Mouse (Mus musculus): ENCODE results near the gene Sav1. TPM values are rescaled to one million over a fixed set of nuclear protein-coding genes. Genes with fewer than 3 reads are reported as not detected.

Gene Sav1
- polyA plus RNA-seq, 1 experiment from 2014 or later: 7.6 TPM

GRCm38 (mm10) chr12:69957378-69957777, 29.4 kb downstream of the Sav1 start:
- Histone ChIP-seq H3K4me2 (no peak overlapping the region), H3K27ac (ENCODE audit: poor library complexity, severe bottlenecking) (no peak overlapping the region), H3K9ac (no peak overlapping the region), H3K4me3 (no peak overlapping the region), H3K9me3 (replicated peaks) (no peaks in the 10 kb centered on the region), H3K27me3 (replicated peaks) (no peaks in the 10 kb centered on the region), H3K36me3 (peaks cover 38% of the 10 kb centered on the region), H3K4me1 (replicated peaks) (no peaks in the 10 kb centered on the region)
- WGBS: 76% methylated on average over 2 of the region's 2 CpGs
- no peak for ATAC-seq (ENCODE audit: insufficient number of reproducible peaks, low FRiP score)

GRCm38 (mm10) chr12:69947502-69947901, 39.3 kb downstream of the Sav1 start:
- Histone ChIP-seq H3K4me2 (no peak overlapping the region), H3K9me3 (replicated peaks) (no peaks in the 10 kb centered on the region), H3K4me1 (replicated peaks) (0 out of 2 replicates have a peak, but pooled peaks cover 2% of the 10 kb centered on the region), H3K27ac (ENCODE audit: poor library complexity, severe bottlenecking) (no peak overlapping the region), H3K4me3 (no peak overlapping the region), H3K27me3 (replicated peaks) (no peaks in the 10 kb centered on the region), H3K36me3 (0 out of 2 replicates have a peak, but pooled peaks cover 3% of the 10 kb centered on the region), H3K9ac (no peak overlapping the region)
- 56% methylated on average over 3 of the region's 3 CpGs for WGBS
- no peak for ATAC-seq (ENCODE audit: insufficient number of reproducible peaks, low FRiP score)

- no peaks in the 10 kb centered on the region for H3K27me3 ChIP-seq (replicated peaks)
- ATAC-seq (ENCODE audit: insufficient number of reproducible peaks, low FRiP score): no peak
- H3K9ac ChIP-seq: no peak overlapping the region
- 0 out of 2 replicates have a peak, but pooled peaks cover 3% of the 10 kb centered on the region for H3K36me3 ChIP-seq
- H3K4me1 ChIP-seq (replicated peaks): peaks cover 5% of the 10 kb centered on the region; the same call in 1 of the 2 replicates
- WGBS: 82% methylated on average over 5 of the region's 5 CpGs
- no peaks in the 10 kb centered on the region for H3K9me3 ChIP-seq (replicated peaks)
- H3K4me2 ChIP-seq: no peak overlapping the region
- no peak overlapping the region for H3K4me3 ChIP-seq
- no peak overlapping the region for H3K27ac ChIP-seq (ENCODE audit: poor library complexity, severe bottlenecking)
Measured at GRCm38 (mm10) chr12:69945861-69946260, 40.9 kb downstream of the Sav1 start.

- WGBS: 31% methylated on average over 1 of the region's 1 CpGs
- Histone ChIP-seq H3K36me3 (peaks cover 4% of the 10 kb centered on the region), H3K9ac (no peak overlapping the region), H3K4me2 (no peak overlapping the region), H3K4me1 (replicated peaks) (peaks cover 3% of the 10 kb centered on the region; the same call in 1 of the 2 replicates), H3K9me3 (replicated peaks) (peaks cover 3% of the 10 kb centered on the region; the same call in 1 of the 2 replicates), H3K27ac (ENCODE audit: poor library complexity, severe bottlenecking) (no peak overlapping the region), H3K27me3 (replicated peaks) (no peaks in the 10 kb centered on the region), H3K4me3 (no peak overlapping the region)
- ATAC-seq (ENCODE audit: insufficient number of reproducible peaks, low FRiP score): no peak
Measured at GRCm38 (mm10) chr12:69941655-69942329, 45.0 kb downstream of the Sav1 start.

GRCm38 (mm10) chr12:69939291-69939690, 47.5 kb downstream of the Sav1 start:
- WGBS: 54% methylated on average over 2 of the region's 2 CpGs
- H3K36me3 ChIP-seq: peaks cover 9% of the 10 kb centered on the region
- no peak overlapping the region for H3K27ac ChIP-seq (ENCODE audit: poor library complexity, severe bottlenecking)
- H3K9ac ChIP-seq: no peak overlapping the region
- peaks cover 3% of the 10 kb centered on the region; the same call in 1 of the 2 replicates for H3K4me1 ChIP-seq (replicated peaks)
- peaks cover 3% of the 10 kb centered on the region; the same call in 1 of the 2 replicates for H3K9me3 ChIP-seq (replicated peaks)
- ATAC-seq (ENCODE audit: insufficient number of reproducible peaks, low FRiP score): no peak
- H3K4me3 ChIP-seq: no peak overlapping the region
- no peaks in the 10 kb centered on the region for H3K27me3 ChIP-seq (replicated peaks)
- no peak overlapping the region for H3K4me2 ChIP-seq

GRCm38 (mm10) chr12:69937731-69938130, 49.1 kb downstream of the Sav1 start:
- H3K4me1 ChIP-seq (replicated peaks): peaks cover 3% of the 10 kb centered on the region; the same call in 1 of the 2 replicates
- H3K27ac ChIP-seq (ENCODE audit: poor library complexity, severe bottlenecking): no peak overlapping the region
- no peaks in the 10 kb centered on the region for H3K27me3 ChIP-seq (replicated peaks)
- no peak overlapping the region for H3K9ac ChIP-seq
- no peak for ATAC-seq (ENCODE audit: insufficient number of reproducible peaks, low FRiP score)
- H3K36me3 ChIP-seq: peaks cover 9% of the 10 kb centered on the region
- peaks cover 3% of the 10 kb centered on the region; the same call in 1 of the 2 replicates for H3K9me3 ChIP-seq (replicated peaks)
- H3K4me3 ChIP-seq: no peak overlapping the region
- WGBS: 78% methylated on average over 5 of the region's 5 CpGs
- no peak overlapping the region for H3K4me2 ChIP-seq

GRCm38 (mm10) chr12:69926716-69927115, 60.1 kb downstream of the Sav1 start:
- H3K36me3 ChIP-seq: no peaks in the 10 kb centered on the region
- ATAC-seq (ENCODE audit: insufficient number of reproducible peaks, low FRiP score): no peak
- no peak overlapping the region for H3K4me2 ChIP-seq
- no peak overlapping the region for H3K9ac ChIP-seq
- no peaks in the 10 kb centered on the region for H3K9me3 ChIP-seq (replicated peaks)
- no peaks in the 10 kb centered on the region for H3K27me3 ChIP-seq (replicated peaks)
- no peaks in the 10 kb centered on the region for H3K4me1 ChIP-seq (replicated peaks)
- H3K4me3 ChIP-seq: no peak overlapping the region
- H3K27ac ChIP-seq (ENCODE audit: poor library complexity, severe bottlenecking): no peak overlapping the region
- 34% methylated on average over 7 of the region's 7 CpGs for WGBS

GRCm38 (mm10) chr12:69924012-69924411, 62.8 kb downstream of the Sav1 start:
- H3K36me3 ChIP-seq: no peaks in the 10 kb centered on the region

GRCm38 (mm10) chr12:69923603-69924002, 63.2 kb downstream of the Sav1 start:
- no peak overlapping the region for H3K4me3 ChIP-seq
- H3K9ac ChIP-seq: no peak overlapping the region
- H3K27ac ChIP-seq (ENCODE audit: poor library complexity, severe bottlenecking): no peak overlapping the region
- H3K4me1 ChIP-seq (replicated peaks): no peaks in the 10 kb centered on the region
- no peaks in the 10 kb centered on the region for H3K27me3 ChIP-seq (replicated peaks)
- H3K9me3 ChIP-seq (replicated peaks): no peaks in the 10 kb centered on the region
- no peaks in the 10 kb centered on the region for H3K36me3 ChIP-seq
- no peak for ATAC-seq (ENCODE audit: insufficient number of reproducible peaks, low FRiP score)
- 42% methylated on average over 3 of the region's 3 CpGs for WGBS
- H3K4me2 ChIP-seq: no peak overlapping the region

More at GRCm38 (mm10) chr12:69924012-69924411, 62.8 kb downstream of the Sav1 start:
- H3K27me3 ChIP-seq (replicated peaks): no peaks in the 10 kb centered on the region
- H3K4me3 ChIP-seq: no peak overlapping the region
- WGBS: 16% methylated on average over 5 of the region's 5 CpGs
- no peaks in the 10 kb centered on the region for H3K4me1 ChIP-seq (replicated peaks)
- H3K27ac ChIP-seq (ENCODE audit: poor library complexity, severe bottlenecking): no peak overlapping the region
- H3K9me3 ChIP-seq (replicated peaks): no peaks in the 10 kb centered on the region
- ATAC-seq (ENCODE audit: insufficient number of reproducible peaks, low FRiP score): no peak
- H3K9ac ChIP-seq: no peak overlapping the region
- no peak overlapping the region for H3K4me2 ChIP-seq

GRCm38 (mm10) chr12:69923128-69923527, 63.7 kb downstream of the Sav1 start:
- ATAC-seq (ENCODE audit: insufficient number of reproducible peaks, low FRiP score): no peak
- Histone ChIP-seq H3K27ac (ENCODE audit: poor library complexity, severe bottlenecking) (no peak overlapping the region), H3K27me3 (replicated peaks) (no peaks in the 10 kb centered on the region), H3K9ac (no peak overlapping the region), H3K9me3 (replicated peaks) (no peaks in the 10 kb centered on the region), H3K4me3 (no peak overlapping the region), H3K36me3 (no peaks in the 10 kb centered on the region), H3K4me2 (no peak overlapping the region), H3K4me1 (replicated peaks) (no peaks in the 10 kb centered on the region)
- 76% methylated on average over 3 of the region's 3 CpGs for WGBS

- H3K9me3 ChIP-seq (replicated peaks): no peaks in the 10 kb centered on the region
- no peaks in the 10 kb centered on the region for H3K36me3 ChIP-seq
- no peak overlapping the region for H3K9ac ChIP-seq
- ATAC-seq (ENCODE audit: insufficient number of reproducible peaks, low FRiP score): no peak
- no peak overlapping the region for H3K27ac ChIP-seq (ENCODE audit: poor library complexity, severe bottlenecking)
- no peaks in the 10 kb centered on the region for H3K27me3 ChIP-seq (replicated peaks)
- no peak overlapping the region for H3K4me2 ChIP-seq
- H3K4me3 ChIP-seq: no peak overlapping the region
- H3K4me1 ChIP-seq (replicated peaks): no peaks in the 10 kb centered on the region
- 83% methylated on average over 1 of the region's 1 CpGs for WGBS
Measured at GRCm38 (mm10) chr12:69922099-69922498, 64.7 kb downstream of the Sav1 start.

- Histone ChIP-seq H3K9me3 (replicated peaks) (no peaks in the 10 kb centered on the region), H3K27me3 (replicated peaks) (no peaks in the 10 kb centered on the region), H3K4me1 (replicated peaks) (no peaks in the 10 kb centered on the region), H3K4me3 (no peak overlapping the region), H3K27ac (ENCODE audit: poor library complexity, severe bottlenecking) (no peak overlapping the region), H3K4me2 (no peak overlapping the region), H3K9ac (no peak overlapping the region), H3K36me3 (no peaks in the 10 kb centered on the region)
- no peak for ATAC-seq (ENCODE audit: insufficient number of reproducible peaks, low FRiP score)
- WGBS: 84% methylated on average over 2 of the region's 2 CpGs
Measured at GRCm38 (mm10) chr12:69917870-69918269, 68.9 kb downstream of the Sav1 start.

Data from heart, embryonic 12.5 days (tissue).